Mouse (Mus musculus) megakaryocyte-erythroid progenitor cell, adult 5-6 weeks (primary cell): Measurements from ENCODE around the gene Gm15080. TPM values are rescaled to one million over a fixed set of nuclear protein-coding genes. Genes with fewer than 3 reads are reported as not detected.
"Not testable (repeated sequence)": the region's sequence is repeated elsewhere in the genome, so short reads cannot be mapped to it uniquely, and the experiment has no call there.

Experiments used
- ATAC-seq: replicated peaks from 2 replicates; pipeline ENCODE4 v1.8.0; 2016; ENCODE audit warnings: mild to moderate bottlenecking, inconsistent platforms; ENCODE audit not compliant: severe bottlenecking, poor library complexity, low FRiP score, low TSS enrichment
- total RNA-seq, 2 experiments: library from RNA; stranded (forward) in 1 of 2; stranded (reverse) in 1 of 2; fragments of 200-1000, 215-1000 nt in 1 of 2; fragments of >200 nt in 1 of 2; fragmentation: Nextera tagmentation in 1 of 2; gene quantifications; 2 replicates each; pipeline ENCODE4 v1.2.3; 2014 to 2017

The Gm15080 gene
- total RNA-seq (2014; fragmentation: Nextera tagmentation) = not detected in 2 replicates
- total RNA-seq (2017) = not detected in 2 replicates

DNA sequence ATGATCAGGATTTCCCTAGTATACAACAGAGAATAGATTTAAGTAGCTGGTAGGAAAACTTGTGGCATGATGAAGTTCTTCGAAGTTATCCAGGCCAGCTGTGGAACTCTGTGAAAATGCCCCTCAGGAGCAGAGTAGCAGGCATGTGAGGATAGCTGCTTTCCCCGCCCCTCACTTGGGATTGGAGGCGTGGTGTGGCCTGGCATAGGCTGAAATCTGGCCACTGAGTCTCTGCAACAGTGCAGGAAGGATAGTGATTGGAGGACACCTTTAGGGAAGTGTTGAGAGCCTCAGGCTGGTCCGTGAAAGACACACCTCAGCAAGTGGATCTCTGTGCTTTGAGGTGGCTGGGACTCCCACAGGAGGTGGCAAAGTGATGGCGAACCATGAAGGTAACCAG, at the start of gene Gm15080:
TSS of gene Gm15080 (plus strand) at position 301 of the 400 bp plus-strand sequence.
- ATAC-seq = not testable (repeated sequence)

Other genes with a start within 250 kb of the Gm15080 start
- not detected in 2 replicates for gene Gm15128, start 227.0 kb upstream of the Gm15080 start, total RNA-seq (2014; fragmentation: Nextera tagmentation)
- gene Gm15128, start 227.0 kb upstream of the Gm15080 start, total RNA-seq (2017) = not detected in 2 replicates
- gene Gm15107, start 187.7 kb downstream of the Gm15080 start, total RNA-seq (2014; fragmentation: Nextera tagmentation) = not detected in 2 replicates
- not detected in 2 replicates for gene Gm15107, start 187.7 kb downstream of the Gm15080 start, total RNA-seq (2017)